Mouse (Mus musculus): ENCODE measurements around the gene AW549877. TPM values are rescaled to one million over a fixed set of nuclear protein-coding genes. Genes with fewer than 3 reads are reported as not detected.

Gene AW549877
- total RNA-seq, 2 experiments from 2014 or later, result 24.5 to 26.5 TPM

DNA sequence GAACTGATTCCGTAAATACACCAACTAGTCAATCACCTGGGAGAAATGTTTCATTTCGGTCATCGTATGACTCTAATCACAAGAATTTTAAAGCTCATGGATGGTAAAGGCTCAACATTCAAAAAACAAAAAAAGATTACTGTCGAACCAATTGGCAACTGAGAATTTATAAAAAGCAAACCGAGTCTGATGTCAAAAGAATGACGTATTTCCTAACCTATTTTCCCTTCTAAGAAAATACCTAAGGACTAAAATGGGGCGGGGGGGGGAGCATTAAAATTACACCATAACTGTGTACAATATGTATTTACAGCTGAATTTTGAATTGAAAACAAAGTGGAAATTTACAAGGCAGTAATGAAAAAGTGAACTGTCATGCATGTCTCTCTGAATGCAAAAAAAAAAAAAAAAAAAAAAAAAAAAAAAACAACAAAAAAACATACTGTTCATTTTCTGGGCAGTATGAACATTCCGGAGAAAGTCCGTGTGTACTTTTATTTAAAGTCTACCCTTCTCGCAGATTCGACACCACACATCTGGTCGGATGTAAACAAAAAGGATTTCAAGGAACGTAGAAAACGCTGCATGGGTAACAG, 594 bp downstream of the AW549877 start:
- DNase-seq, result no peak
- intact Hi-C loops (cut with DNase I), result loop anchor here (2.0 kb wide), 1 partner anchor 16 kb away; the partner anchor contains the start of gene Fbxo4

DNA sequence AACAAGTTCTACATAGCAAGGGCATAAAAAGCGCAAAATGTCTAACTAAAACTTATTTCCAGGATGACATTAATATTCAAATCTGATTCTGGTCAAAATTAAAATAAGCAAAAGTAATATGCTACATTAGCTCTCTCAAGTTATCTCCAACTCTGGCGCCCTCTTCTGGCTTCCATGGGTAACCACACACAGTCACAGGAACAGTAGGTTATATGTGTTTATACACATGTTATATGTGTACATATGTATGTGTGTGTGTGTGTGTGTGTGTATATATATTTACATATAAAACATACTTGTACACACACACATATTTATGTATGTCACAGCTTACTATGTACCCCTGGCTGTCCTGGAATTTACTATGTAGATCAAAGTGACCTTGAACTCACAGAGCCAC, 7.6 kb downstream of the AW549877 start:
- intact Hi-C loops (cut with DNase I), result no loop called here
- DNase-seq, result peak; percentile 36 to 66

- intact Hi-C loops (cut with DNase I), result no loop called here
Observed at GRCm38 (mm10) chr15:3984876-3985275, 10.7 kb downstream of the AW549877 start.

DNA sequence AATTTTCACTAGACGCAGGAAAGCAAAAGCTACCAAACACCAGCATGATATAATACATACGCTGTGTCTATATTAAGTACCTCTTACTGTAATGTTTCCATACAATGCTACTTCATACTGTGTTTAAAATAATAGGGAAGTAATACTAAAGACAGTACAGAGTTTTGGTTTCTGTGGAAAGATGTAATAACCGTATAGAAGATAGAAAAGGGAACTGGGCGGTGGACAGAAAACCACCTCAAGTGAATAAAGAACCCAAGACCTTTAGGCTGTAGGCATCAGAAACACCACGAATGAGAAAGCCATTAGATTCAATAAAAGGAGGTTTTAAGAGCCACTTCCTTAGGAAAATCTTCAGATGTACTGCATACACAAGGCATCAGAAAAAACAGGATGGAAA, 12.8 kb downstream of the AW549877 start:
- DNase-seq, result no peak
- intact Hi-C loops (cut with DNase I), result no loop called here

More at GRCm38 (mm10) chr15:3984876-3985275, 10.7 kb downstream of the AW549877 start:
- DNase-seq, result no peak

DNA sequence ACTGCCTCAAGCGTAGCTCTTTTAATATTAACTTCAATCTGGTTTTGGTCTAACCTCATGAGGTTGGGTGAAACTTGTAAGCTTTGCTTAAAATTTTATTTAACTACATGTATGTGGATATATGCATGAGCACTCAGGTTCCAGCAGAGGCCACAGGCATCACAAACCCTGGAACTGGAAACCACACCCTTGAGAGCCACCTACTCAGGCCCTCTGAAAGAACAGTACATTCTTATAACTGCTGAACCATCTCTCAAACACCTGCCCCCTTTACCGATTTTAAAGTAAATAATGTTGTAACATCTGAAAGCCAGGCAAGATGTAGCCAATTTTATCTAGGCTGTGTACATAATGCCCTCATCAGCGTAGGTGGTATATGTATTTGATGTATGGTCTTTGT, 15.7 kb downstream of the AW549877 start:
- DNase-seq, result no peak
- intact Hi-C loops (cut with DNase I), result loop anchor here (2.0 to 10.0 kb wide), 3 partner anchors 15 to 535 kb away; partner anchors contain the start of gene AW549877

DNA sequence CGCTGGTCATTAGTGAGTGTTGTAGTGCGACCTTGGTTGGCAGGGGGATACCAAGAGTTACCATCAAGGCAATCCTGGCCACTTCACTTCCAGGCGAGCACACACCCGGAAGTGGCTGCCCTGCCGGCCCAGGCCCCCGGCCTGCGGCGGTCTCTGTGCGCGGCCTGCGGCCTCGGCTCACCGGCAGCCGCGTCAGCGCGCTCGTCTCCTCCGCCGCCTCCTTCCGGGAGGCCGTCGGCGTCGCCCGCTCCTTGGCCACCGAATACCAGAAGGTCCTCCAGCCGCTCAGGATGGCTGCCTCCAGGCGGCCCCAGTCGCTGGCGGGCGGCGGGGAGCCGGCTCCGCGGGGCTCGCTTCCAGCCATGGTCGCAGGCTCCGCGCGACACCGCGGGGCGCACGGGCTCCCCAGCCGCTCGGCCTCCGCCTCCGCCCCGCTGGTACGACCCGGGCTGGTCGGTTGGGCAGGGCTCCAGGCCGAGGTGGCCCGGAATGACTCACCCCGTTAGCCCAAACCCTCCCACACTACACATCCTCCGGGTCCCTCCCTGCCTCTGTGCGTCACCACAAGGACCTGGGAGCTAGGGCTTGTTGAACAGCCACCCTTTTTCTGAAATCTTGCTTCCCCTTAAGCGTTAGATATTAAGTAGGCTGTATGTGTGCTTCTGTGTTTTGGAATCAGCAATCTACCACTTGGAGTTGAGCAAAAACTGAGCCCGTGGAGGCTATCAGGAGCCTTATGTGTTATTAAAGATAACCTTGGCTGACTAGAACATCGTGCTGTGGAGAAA, 16.3 kb downstream of the AW549877 start, which contains the start of gene Fbxo4:
Gene Fbxo4 (minus strand): TSS at position 513 of the 788 bp plus-strand sequence.
- DNase-seq, result peak; percentile 89 to 90
- intact Hi-C loops (cut with DNase I), result loop anchor here (2.0 to 10.0 kb wide), 3 partner anchors 16 to 534 kb away; partner anchors contain the start of gene AW549877

DNA sequence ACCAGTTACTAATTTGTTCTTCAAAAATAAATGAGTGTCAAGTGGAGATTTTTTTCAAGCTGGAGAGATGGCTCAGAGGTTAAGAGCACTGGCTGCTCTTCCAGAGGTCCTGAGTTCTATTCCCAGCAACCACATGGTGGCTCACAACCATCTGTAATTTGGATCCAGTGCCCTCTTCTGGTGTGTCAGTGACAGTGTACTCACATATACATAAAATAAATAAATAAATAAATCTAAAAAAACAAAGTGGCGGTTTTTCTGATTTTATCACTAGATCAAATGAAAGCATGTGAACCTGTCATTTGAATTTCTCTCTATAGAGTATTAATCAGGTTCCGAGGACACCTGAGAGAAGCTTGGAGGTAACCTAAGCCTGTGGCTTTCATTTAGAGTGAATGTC, 17.3 kb downstream of the AW549877 start:
- no peak for DNase-seq
- intact Hi-C loops (cut with DNase I), result loop anchor here (2.0 to 10.0 kb wide), 3 partner anchors 17 to 533 kb away; partner anchors contain the start of gene AW549877

GRCm38 (mm10) chr15:3973300-3973699, 22.2 kb downstream of the AW549877 start:
- DNase-seq, result no peak
- intact Hi-C loops (cut with DNase I), result loop anchor here (10.0 kb wide), 1 partner anchor 528 kb away; no protein-coding TSS in a partner anchor

DNA sequence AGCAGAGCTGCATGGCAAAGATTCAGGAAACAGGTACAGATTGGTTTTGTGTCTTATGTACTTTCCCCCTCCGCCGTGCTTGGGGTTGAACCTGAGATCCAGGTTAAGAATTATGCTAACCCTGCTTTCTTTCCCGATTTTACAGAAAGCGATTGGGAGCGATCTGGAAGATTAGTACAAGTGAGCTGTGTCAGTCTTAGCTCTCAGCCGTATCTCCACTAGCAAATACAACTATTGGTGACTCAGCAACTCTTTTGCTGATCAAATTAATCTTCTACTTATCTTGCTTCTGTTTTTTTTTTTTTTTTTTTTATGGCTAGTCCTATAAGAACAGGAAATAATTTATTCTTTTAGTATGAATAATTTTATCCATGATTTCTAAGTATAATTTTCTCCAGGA, 25.4 kb downstream of the AW549877 start:
- DNase-seq, result no peak
- intact Hi-C loops (cut with DNase I), result loop anchor here (10.0 kb wide), 1 partner anchor 525 kb away; no protein-coding TSS in a partner anchor

- intact Hi-C loops (cut with DNase I), result loop anchor here (10.0 kb wide), 1 partner anchor 525 kb away; no protein-coding TSS in a partner anchor
- no peak for DNase-seq
Observed at GRCm38 (mm10) chr15:3969743-3970142, 25.8 kb downstream of the AW549877 start.

- DNase-seq, result peak; percentile 23 to 51
- intact Hi-C loops (cut with DNase I), result no loop called here
Observed at GRCm38 (mm10) chr15:3962251-3962650, 33.3 kb downstream of the AW549877 start.

DNA sequence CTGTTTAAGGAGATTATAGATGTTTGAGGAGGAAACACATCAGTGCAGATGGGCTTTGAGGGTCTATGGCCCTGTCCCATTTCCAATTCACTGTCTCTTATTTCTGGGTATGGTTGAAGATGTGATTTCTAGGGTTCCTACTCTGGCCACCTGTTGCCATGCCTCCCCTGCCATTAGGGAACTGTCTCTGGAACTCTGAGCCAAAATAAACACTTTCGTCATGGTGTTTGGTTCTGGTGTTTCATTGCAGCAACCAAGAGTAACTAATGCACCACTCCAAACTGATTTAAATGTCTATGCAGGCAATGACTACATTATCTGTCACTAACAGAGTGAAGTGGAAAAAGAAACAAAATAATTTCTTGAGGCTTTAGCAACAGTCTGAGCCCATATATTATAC, 35.5 kb downstream of the AW549877 start:
- DNase-seq, result no peak
- intact Hi-C loops (cut with DNase I), result no loop called here

DNA sequence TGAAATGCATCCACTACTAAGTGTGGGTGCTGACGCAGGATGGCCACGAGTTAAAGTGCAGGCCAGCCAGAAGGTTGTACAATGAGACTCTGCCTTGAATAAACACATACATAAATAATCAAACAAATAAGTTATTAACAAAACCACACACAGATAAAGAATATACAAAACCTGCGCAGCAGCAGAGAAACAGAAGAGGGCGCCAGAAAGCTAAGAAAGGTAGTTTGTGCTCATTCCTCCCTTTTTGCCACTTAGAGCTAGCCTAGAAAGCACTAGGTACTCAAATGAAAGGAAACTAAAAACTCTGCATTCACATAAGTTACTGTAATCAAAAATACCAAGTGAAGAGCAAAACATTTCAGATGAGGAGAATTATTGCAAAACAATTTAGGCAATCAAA, 37.6 kb downstream of the AW549877 start:
- peak; percentile 39 to 70 for DNase-seq
- intact Hi-C loops (cut with DNase I), result loop anchor here (2.0 kb wide), 1 partner anchor 85 kb away; no protein-coding TSS in a partner anchor

- intact Hi-C loops (cut with DNase I), result no loop called here
- DNase-seq, result no peak
Observed at GRCm38 (mm10) chr15:3954971-3955370, 40.6 kb downstream of the AW549877 start.

- intact Hi-C loops (cut with DNase I), result no loop called here
- DNase-seq, result no peak
Observed at GRCm38 (mm10) chr15:3938132-3938531, 57.4 kb downstream of the AW549877 start.

- intact Hi-C loops (cut with DNase I), result no loop called here
- DNase-seq, result no peak
Observed at GRCm38 (mm10) chr15:3936056-3936455, 59.5 kb downstream of the AW549877 start.

GRCm38 (mm10) chr15:3933466-3933865, 62.1 kb downstream of the AW549877 start:
- intact Hi-C loops (cut with DNase I), result no loop called here
- DNase-seq, result no peak
